Mouse (Mus musculus) CH12.LX (cell line): ENCODE results near the gene Cyp4x1. TPM values are rescaled to one million over a fixed set of nuclear protein-coding genes. Genes with fewer than 3 reads are reported as not detected.

Experiments
- DNase-seq: peaks from one replicate; pipeline ENCODE4 v3.0.0-alpha.2; 2013; ENCODE audit errors: extremely low read depth
- H3K27ac ChIP-seq: 2 replicates; pipeline ENCODE4 v1.5.1; 2012; ENCODE audit warnings: low read depth, mild to moderate bottlenecking, control low read depth, moderate library complexity; ENCODE audit not compliant: insufficient read depth
- H3K27me3 ChIP-seq: replicated peaks from 2 replicates; pipeline ENCODE3; 2012; ENCODE audit warnings: inconsistent platforms
- H3K36me3 ChIP-seq, 2 experiments: replicated peaks in 1 of 2; 2 replicates each; pipeline versions ENCODE3 to v1.6.1; 2012; ENCODE audit warnings: inconsistent platforms in 1 of 2, low read length in 1 of 2, mild to moderate bottlenecking in 1 of 2, mixed read lengths in 1 of 2, moderate library complexity in 1 of 2; ENCODE audit not compliant: control insufficient read depth in 1 of 2, insufficient read depth in 1 of 2
- H3K4me1 ChIP-seq, 2 experiments: 2 replicates each; pipeline ENCODE4 v1.6.1; 2012; ENCODE audit warnings: inconsistent platforms in 1 of 2, moderate library complexity in 1 of 2; ENCODE audit not compliant: insufficient read depth in 2 of 2, control insufficient read depth in 1 of 2
- H3K4me2 ChIP-seq: 2 replicates; pipeline ENCODE4 v1.6.1; 2012; ENCODE audit warnings: low read depth, mild to moderate bottlenecking, control low read depth; ENCODE audit not compliant: poor library complexity, insufficient read depth, severe bottlenecking
- H3K4me3 ChIP-seq, 3 experiments: fragments of 150-350 bp in 1 of 3; sonication (generic) in 1 of 3; replicated peaks in 1 of 3; 2 replicates each; pipeline versions ENCODE3 to v1.5.1; 2011 to 2012; ENCODE audit warnings: low read depth in 2 of 3, low read length in 2 of 3, mild to moderate bottlenecking in 2 of 3, moderate library complexity in 2 of 3, control low read depth in 1 of 3, improper control_type of control experiment in 1 of 3, inconsistent platforms in 1 of 3, mixed read lengths in 1 of 3; ENCODE audit not compliant: poor library complexity in 1 of 3
- H3K79me2 ChIP-seq: replicated peaks from 2 replicates; pipeline ENCODE4 v1.6.1; 2012; ENCODE audit warnings: mild to moderate bottlenecking, moderate library complexity; ENCODE audit not compliant: control insufficient read depth, poor library complexity, insufficient read depth, severe bottlenecking; ENCODE audit errors: extremely low read depth
- H3K9ac ChIP-seq: 2 replicates; pipeline ENCODE4 v1.6.1; 2012; ENCODE audit warnings: low read depth, mild to moderate bottlenecking, control low read depth, moderate library complexity; ENCODE audit not compliant: insufficient read depth
- H3K9me3 ChIP-seq: replicated peaks from 2 replicates; pipeline ENCODE3; 2012; ENCODE audit warnings: low read length, inconsistent platforms, mixed read lengths
- CHD1 ChIP-seq: IDR thresholded peaks from 2 replicates; pipeline ENCODE4 v1.6.1; 2012; ENCODE audit warnings: low read depth, low read length, improper control_type of control experiment, inconsistent platforms
- ELF1 ChIP-seq: IDR thresholded peaks from 2 replicates; pipeline ENCODE4 v1.6.1; 2014; ENCODE audit warnings: low read depth, mild to moderate bottlenecking, inconsistent platforms, low read length, improper control_type of control experiment
- ETS1 ChIP-seq: conservative IDR thresholded peaks from 2 replicates; pipeline ENCODE4 v1.6.1; 2012; ENCODE audit warnings: low read depth, mild to moderate bottlenecking, inconsistent platforms, low read length, improper control_type of control experiment, moderate library complexity
- HCFC1 ChIP-seq: IDR thresholded peaks from 2 replicates; pipeline ENCODE4 v1.6.1; 2012; ENCODE audit warnings: low read depth, mild to moderate bottlenecking, inconsistent platforms, low read length, improper control_type of control experiment
- JUN ChIP-seq: IDR thresholded peaks from 2 replicates; pipeline ENCODE4 v1.6.1; 2011; ENCODE audit warnings: low read depth, mild to moderate bottlenecking, low read length, improper control_type of control experiment, moderate library complexity; ENCODE audit not compliant: insufficient read depth
- JUND ChIP-seq: conservative IDR thresholded peaks from 2 replicates; pipeline ENCODE4 v1.6.1; 2011; ENCODE audit warnings: low read depth, low read length, improper control_type of control experiment
- MAX ChIP-seq: IDR thresholded peaks from 2 replicates; pipeline ENCODE4 v1.6.1; 2011; ENCODE audit warnings: low read length, improper control_type of control experiment
- MAZ ChIP-seq: IDR thresholded peaks from 2 replicates; pipeline ENCODE4 v1.6.1; 2012; ENCODE audit warnings: low read depth, mild to moderate bottlenecking, inconsistent platforms, low read length, improper control_type of control experiment, moderate library complexity
- MXI1 ChIP-seq: IDR thresholded peaks from 2 replicates; pipeline ENCODE4 v1.6.1; 2011; ENCODE audit warnings: mild to moderate bottlenecking, low read depth, low read length, improper control_type of control experiment
- NRF1 ChIP-seq: IDR thresholded peaks from 2 replicates; pipeline ENCODE4 v1.6.1; 2014; ENCODE audit warnings: low read depth, mild to moderate bottlenecking, inconsistent platforms, low read length, improper control_type of control experiment, moderate library complexity
- PAX5 ChIP-seq: IDR thresholded peaks from 2 replicates; pipeline ENCODE4 v1.6.1; 2012; ENCODE audit warnings: low read length, inconsistent platforms, mixed read lengths
- RCOR1 ChIP-seq: conservative IDR thresholded peaks from 2 replicates; pipeline ENCODE4 v1.6.1; 2012; ENCODE audit warnings: low read depth, mild to moderate bottlenecking, inconsistent platforms, low read length, improper control_type of control experiment
- SIN3A ChIP-seq: IDR thresholded peaks from 2 replicates; pipeline ENCODE4 v1.6.1; 2012; ENCODE audit warnings: low read length, improper control_type of control experiment, inconsistent platforms
- SMC3 ChIP-seq: IDR thresholded peaks from 2 replicates; pipeline ENCODE4 v1.6.1; 2011; ENCODE audit warnings: low read depth, low read length, improper control_type of control experiment
- TCF12 ChIP-seq: IDR thresholded peaks from 2 replicates; pipeline ENCODE4 v1.6.1; 2014; ENCODE audit warnings: low read depth, mild to moderate bottlenecking, inconsistent platforms, low read length, improper control_type of control experiment
- UBTF ChIP-seq: IDR thresholded peaks from 2 replicates; pipeline ENCODE4 v1.6.1; 2012; ENCODE audit warnings: low read depth, mild to moderate bottlenecking, inconsistent platforms, low read length, improper control_type of control experiment, moderate library complexity
- USF1 ChIP-seq: IDR thresholded peaks from 2 replicates; pipeline ENCODE4 v1.6.1; 2014; ENCODE audit warnings: low read depth, mild to moderate bottlenecking, inconsistent platforms, low read length, improper control_type of control experiment
- ZC3H11A ChIP-seq: IDR thresholded peaks from 2 replicates; pipeline ENCODE4 v1.6.1; 2012; ENCODE audit warnings: low read depth, mild to moderate bottlenecking, inconsistent platforms, low read length, improper control_type of control experiment
- dilution Hi-C: fragments of 300-500 bp; cut with MboI; formaldehyde crosslinking; loops from 2 replicates; pipeline ENCODE4 v1.14.3; 2020; ENCODE audit warnings: low sequenced_read_pairs; ENCODE audit not compliant: extremely low pct_unique_long_range_greater_than_20kb, extremely low pct_ligation_motif_present
- in situ Hi-C: fragments of 300-500 bp; cut with MboI; formaldehyde crosslinking; loops from 3 replicates; pipeline ENCODE4 v1.14.3; 2019; ENCODE audit warnings: low sequenced_read_pairs, low pct_ligation_motif_present, low pct_unique_long_range_greater_than_20kb, mixed read lengths
- polyA plus RNA-seq: library from polyadenylated mRNA; unstranded; fragments of >175 nt; gene quantifications from 2 replicates; pipeline ENCODE4 v1.2.1, GENCODE M21; 2012; ENCODE audit warnings: low read depth; ENCODE audit not compliant: insufficient read length
- total RNA-seq, 2 experiments: library from RNA; depleted of rRNA; stranded (reverse); fragments of 300-350 nt in 1 of 2; fragments of >200 nt in 1 of 2; gene quantifications; 2 replicates each; pipeline ENCODE4 v1.2.3; 2012 to 2014

Cyp4x1 gene
- total and polyA plus RNA-seq, 3 experiments = 0.07 TPM; not detected in 2

- Histone ChIP-seq H3K4me3 (no peak overlapping the region), H3K9me3 (no peaks in the 10 kb centered on the region), H3K27me3 (peaks cover 91% of the 10 kb centered on the region), H3K79me2 (no peaks in the 10 kb centered on the region)
- DNase-seq = no peak
- dilution Hi-C loops = no loop called here
- TF ChIP-seq USF1 = no peak
- TF ChIP-seq TCF12 = no peak
- no peak for TF ChIP-seq ETS1
- no peak for TF ChIP-seq SIN3A
- no peak for TF ChIP-seq MAZ
- TF ChIP-seq SMC3 = no peak
- no peak for TF ChIP-seq RCOR1
- no peak for TF ChIP-seq MXI1
- TF ChIP-seq NRF1 = no peak
- no peak for TF ChIP-seq UBTF
- no peak for TF ChIP-seq HCFC1
- TF ChIP-seq JUN = no peak
- TF ChIP-seq ZC3H11A = no peak
- TF ChIP-seq, all 38 proteins: peak for 0
- Histone ChIP-seq H3K4me2 (no peak overlapping the region), H3K9ac (no peak overlapping the region), H3K36me3 (no peaks in the 10 kb centered on the region), H3K4me1 (peaks cover 4 to 6% of the 10 kb centered on the region in 2 experiments; a peak in 3 of 4 replicates), H3K27ac (no peak overlapping the region)
- in situ Hi-C loops = loop anchor here (25.0 kb wide), 1 partner anchor 432 kb away; no protein-coding TSS in a partner anchor
Measured at GRCm38 (mm10) chr4:115094056-115094455, 40.0 kb downstream of the Cyp4x1 start.

GRCm38 (mm10) chr4:115093331-115093864 lies 40.7 kb downstream of the Cyp4x1 start:
- Histone ChIP-seq H3K4me2 (no peak overlapping the region), H3K9ac (no peak overlapping the region), H3K27ac (no peak overlapping the region), H3K36me3 (no peaks in the 10 kb centered on the region), H3K79me2 (no peaks in the 10 kb centered on the region), H3K4me3 (no peak overlapping the region), H3K27me3 (peaks cover 96% of the 10 kb centered on the region), H3K9me3 (no peaks in the 10 kb centered on the region), H3K4me1 (peaks cover 4 to 9% of the 10 kb centered on the region in 2 experiments; a peak in 3 of 4 replicates)
- no peak for DNase-seq
- dilution Hi-C loops = no loop called here
- in situ Hi-C loops = loop anchor here (25.0 kb wide), 1 partner anchor 431 kb away; no protein-coding TSS in a partner anchor
- no peak for TF ChIP-seq ELF1
- no peak for TF ChIP-seq JUND
- TF ChIP-seq PAX5 = no peak
- no peak for TF ChIP-seq CHD1
- no peak for TF ChIP-seq RCOR1
- TF ChIP-seq UBTF = no peak
- TF ChIP-seq MAX = no peak
